In the genomic region with DNA sequence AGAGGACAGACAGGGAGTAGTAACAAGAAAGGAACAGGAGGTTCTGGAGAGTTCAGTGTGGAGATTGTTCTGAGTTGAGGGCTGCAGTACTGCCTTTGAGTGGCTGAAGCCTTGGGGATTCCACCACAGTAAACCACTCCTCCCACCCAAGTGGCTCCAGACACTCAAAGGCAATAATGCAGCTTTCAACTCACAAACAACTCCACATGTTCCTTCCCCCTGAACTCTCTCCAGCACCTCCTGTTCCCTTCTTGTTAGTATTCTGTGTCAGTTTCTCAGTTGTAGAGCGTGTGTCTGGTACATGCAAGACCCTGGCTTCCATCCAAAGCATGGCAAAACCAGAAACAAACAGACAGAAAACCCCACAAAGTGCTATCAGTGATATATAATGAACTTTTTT, we compare ENCODE assay signal across 13 mouse cellular contexts. TPM values are rescaled to one million over a fixed set of nuclear protein-coding genes. Genes with fewer than 3 reads are reported as not detected.
DNase-seq lines count a peak whose midpoint lies in the region; ATAC-seq and TF ChIP-seq lines count a peak whose summit lies in the region.
"Not testable (repeated sequence)": the region's sequence is repeated elsewhere in the genome, so short reads cannot be mapped to it uniquely, and the experiment has no call there.
"Had no signal": no experiment of that assay in that cellular context is flagged by ENCODE, and none has a peak within 500 bp of the region (broad histone marks: within the 10 kb centered on the region; RNA-seq: fewer than 3 reads in every experiment).

No protein-coding gene starts in this region.

- H3K4me1 ChIP-seq in forebrain, embryonic 12.5 days; forebrain, embryonic 16.5 days (replicated peaks; ENCODE audit: control insufficient read depth, insufficient read depth, low read length); hindbrain, embryonic 14.5 days (replicated peaks; ENCODE audit: control insufficient read depth, insufficient read depth, low read length); kidney, adult 2 months (ENCODE audit: control insufficient read depth, insufficient read depth, low read length); midbrain, embryonic 14.5 days (ENCODE audit: control insufficient read depth, insufficient read depth, low read length); neural tube, embryonic 14.5 days (ENCODE audit: control insufficient read depth, insufficient read depth, low read length): not testable (repeated sequence)

- not testable (repeated sequence) for H3K4me3 ChIP-seq in forebrain, embryonic 12.5 days (replicated peaks); forebrain, embryonic 16.5 days (replicated peaks; ENCODE audit: low read length); hindbrain, embryonic 14.5 days (replicated peaks; ENCODE audit: low read length); kidney, adult 2 months (ENCODE audit: insufficient read depth, low read depth, low read length); midbrain, embryonic 14.5 days (replicated peaks; ENCODE audit: low read depth, low read length); neural tube, embryonic 14.5 days (ENCODE audit: low read depth, low read length)

- peak; percentile 3 for DNase-seq in brain, adult 2 months (ENCODE audit: low read depth, low spot score)
- DNase-seq in hindbrain, embryonic 14.5 days (ENCODE audit: low spot score) = peak; percentile 35
- DNase-seq in kidney, adult 2 months = peak; percentile 34
- DNase-seq in layer of hippocampus, postnatal 14 days (ENCODE audit: low spot score in 2 of 2) = peak; percentile 22 to 27
- DNase-seq in midbrain, embryonic 14.5 days = peak; percentile 31

- ATAC-seq in forebrain, embryonic 12.5 days (ENCODE audit: low FRiP score) = peak; percentile 86; the same call in 1 of the 2 replicates
- peak; percentile 94 for ATAC-seq in forebrain, embryonic 16.5 days
- peak; percentile 66; the same call in 1 of the 2 replicates for ATAC-seq in hindbrain, embryonic 14.5 days (ENCODE audit: low FRiP score)
- ATAC-seq in midbrain, embryonic 14.5 days (ENCODE audit: low FRiP score, low TSS enrichment) = peak; percentile 53; the same call in 1 of the 2 replicates
- ATAC-seq in neural tube, embryonic 14.5 days (ENCODE audit: low read depth) = peak; percentile 46; the same call in 1 of the 2 replicates

- H3K36me3 ChIP-seq in forebrain, embryonic 12.5 days (replicated peaks); forebrain, embryonic 16.5 days (ENCODE audit: control insufficient read depth, insufficient read depth); hindbrain, embryonic 14.5 days (replicated peaks; ENCODE audit: control insufficient read depth, insufficient read depth); kidney, adult 2 months (ENCODE audit: control insufficient read depth, insufficient read depth, low read length); midbrain, embryonic 14.5 days (ENCODE audit: control insufficient read depth, insufficient read depth, low read length); neural tube, embryonic 14.5 days (ENCODE audit: control insufficient read depth, insufficient read depth, low read length): not testable (repeated sequence)

- H3K4me2 ChIP-seq in forebrain, embryonic 12.5 days; forebrain, embryonic 16.5 days (ENCODE audit: low read length); hindbrain, embryonic 14.5 days (replicated peaks); midbrain, embryonic 14.5 days (ENCODE audit: low read length); neural tube, embryonic 14.5 days (ENCODE audit: low read depth, low read length): not testable (repeated sequence)

- H3K9ac ChIP-seq in forebrain, embryonic 12.5 days; forebrain, embryonic 16.5 days (replicated peaks; ENCODE audit: low read depth, low read length); hindbrain, embryonic 14.5 days; midbrain, embryonic 14.5 days (replicated peaks; ENCODE audit: low read length); neural tube, embryonic 14.5 days (replicated peaks; ENCODE audit: low read depth, low read length): not testable (repeated sequence)

- H3K27ac ChIP-seq in forebrain, embryonic 12.5 days; forebrain, embryonic 16.5 days (ENCODE audit: low read length); hindbrain, embryonic 14.5 days; midbrain, embryonic 14.5 days (replicated peaks; ENCODE audit: low read depth, low read length); neural tube, embryonic 14.5 days (ENCODE audit: low read depth, low read length): not testable (repeated sequence)
- peak overlapping the region; percentile 31; the same call in 1 of the 2 replicates for H3K27ac ChIP-seq in kidney, adult 2 months (ENCODE audit: insufficient read depth, low read depth, low read length)

- 47% methylated on average over 1 of the region's 1 CpGs for WGBS in forebrain, embryonic 12.5 days
- WGBS in forebrain, embryonic 16.5 days = 6% methylated on average over 1 of the region's 1 CpGs
- 59% methylated on average over 1 of the region's 1 CpGs for WGBS in hindbrain, embryonic 14.5 days
- 27% methylated on average over 1 of the region's 1 CpGs for WGBS in kidney, adult 2 months
- 41% methylated on average over 1 of the region's 1 CpGs for WGBS in midbrain, embryonic 14.5 days
- WGBS in neural tube, embryonic 14.5 days = 22% methylated on average over 1 of the region's 1 CpGs

- not testable (repeated sequence) for TF ChIP-seq POLR2A in kidney, adult 2 months (IDR thresholded peaks at IDR 0.05; ENCODE audit: low read depth, low read length)

- H3K27me3 ChIP-seq in forebrain, embryonic 12.5 days; forebrain, embryonic 16.5 days (replicated peaks; ENCODE audit: control insufficient read depth, insufficient read depth, low read length); hindbrain, embryonic 14.5 days (ENCODE audit: control insufficient read depth, insufficient read depth, low read length); kidney, adult 2 months (replicated peaks; ENCODE audit: control insufficient read depth, insufficient read depth, low read length); midbrain, embryonic 14.5 days (ENCODE audit: control insufficient read depth, insufficient read depth, low read length); neural tube, embryonic 14.5 days (ENCODE audit: control insufficient read depth, insufficient read depth, low read length): not testable (repeated sequence)

- not testable (repeated sequence) for H3K9me3 ChIP-seq in forebrain, embryonic 12.5 days; forebrain, embryonic 16.5 days (ENCODE audit: control insufficient read depth, low read length); hindbrain, embryonic 14.5 days (ENCODE audit: control insufficient read depth, low read length); midbrain, embryonic 14.5 days (ENCODE audit: control insufficient read depth, low read length); neural tube, embryonic 14.5 days (ENCODE audit: control insufficient read depth, low read length)

- not testable (repeated sequence) for TF ChIP-seq CTCF in kidney, adult 2 months (conservative IDR thresholded peaks at IDR 0.05; ENCODE audit: insufficient read depth, insufficient read length, low read depth, low read length)

RNA-seq across cellular contexts. Expression of a gene that starts 24.0 kb away (rescaled TPM):
- not detected in 2 replicates for polyA plus RNA-seq in forebrain, embryonic 12.5 days (2016; fragmentation: Nextera tagmentation; extraction: Ambion mirVana)
- 0.11 TPM in 1 of 2 replicates, not detected in the other for polyA plus RNA-seq in forebrain, embryonic 16.5 days (2015; fragmentation: Nextera tagmentation; extraction: Ambion mirVana)
- polyA plus RNA-seq in hindbrain, embryonic 14.5 days (2014; fragmentation: Nextera tagmentation; extraction: Ambion mirVana) = 0.21 TPM in 1 of 2 replicates, not detected in the other
- 36.3 and 41.2 TPM in 2 replicates for polyA plus RNA-seq in kidney, adult 2 months (2012; rRNA removed)
- under 1 TPM; 0.14 to 0.23 TPM for total RNA-seq in layer of hippocampus, postnatal 14 days (2021)
- 0.16 and 0.24 TPM in 2 replicates for polyA plus RNA-seq in midbrain, embryonic 14.5 days (2014; fragmentation: Nextera tagmentation; extraction: Ambion mirVana)
- polyA plus RNA-seq in neural tube, embryonic 14.5 days (2014; fragmentation: Nextera tagmentation; extraction: Ambion mirVana) = 0.24 and 0.36 TPM in 2 replicates
- polyA plus RNA-seq: CD4-positive, CD25-positive, alpha-beta regulatory T cell, adult 4 months; G1E; heart, postnatal 0 days; hindbrain, embryonic 11.5 days; intestine, embryonic 14.5 days had no signal

RNA-seq across cellular contexts. Expression of a gene that starts 38.3 kb away (rescaled TPM):
- 0.23 and 0.51 TPM in 2 replicates for polyA plus RNA-seq in forebrain, embryonic 12.5 days (2016; fragmentation: Nextera tagmentation; extraction: Ambion mirVana)
- polyA plus RNA-seq in forebrain, embryonic 16.5 days (2015; fragmentation: Nextera tagmentation; extraction: Ambion mirVana) = 0.96 and 1.1 TPM in 2 replicates
- polyA plus RNA-seq in hindbrain, embryonic 14.5 days (2014; fragmentation: Nextera tagmentation; extraction: Ambion mirVana) = 0.91 and 1.4 TPM in 2 replicates
- 32.1 TPM in 2 replicates for polyA plus RNA-seq in kidney, adult 2 months (2012; rRNA removed)
- 1 to 10 TPM; 2.5 to 3.1 TPM for total RNA-seq in layer of hippocampus, postnatal 14 days (2021)
- 0.24 and 0.63 TPM in 2 replicates for polyA plus RNA-seq in midbrain, embryonic 14.5 days (2014; fragmentation: Nextera tagmentation; extraction: Ambion mirVana)
- 1.1 and 1.2 TPM in 2 replicates for polyA plus RNA-seq in neural tube, embryonic 14.5 days (2014; fragmentation: Nextera tagmentation; extraction: Ambion mirVana)
- polyA plus RNA-seq: G1E had no signal

Comparison
In these comparisons a context has a peak if more than half of its experiments do, and no peak if none do; other contexts are left out.
1. RNA of a gene that starts 24.0 kb away (polyA plus RNA-seq): 36.3 to 41.2 TPM in kidney, adult 2 months; 0.24 to 0.36 TPM in neural tube, embryonic 14.5 days, 0.16 to 0.24 TPM in midbrain, embryonic 14.5 days, 0.21 TPM in hindbrain, embryonic 14.5 days, 0.11 TPM in forebrain, embryonic 16.5 days and not detected in forebrain, embryonic 12.5 days; every median in the first group is over 10 times any median in the second.
2. RNA of a gene that starts 38.3 kb away (polyA plus RNA-seq): 32.1 TPM in kidney, adult 2 months; 1.1 to 1.2 TPM in neural tube, embryonic 14.5 days, 0.96 to 1.1 TPM in forebrain, embryonic 16.5 days, 0.91 to 1.4 TPM in hindbrain, embryonic 14.5 days, 0.24 to 0.63 TPM in midbrain, embryonic 14.5 days and 0.23 to 0.51 TPM in forebrain, embryonic 12.5 days; every median in the first group is over 10 times any median in the second.
3. Peak in every context shown above with its lines, with median percentiles within 50 percentile points of each other: DNase-seq and ATAC-seq.